Mouse (Mus musculus) olfactory bulb, adult 2 months (tissue): ENCODE data around the gene Bex6. TPM values are rescaled to one million over a fixed set of nuclear protein-coding genes. Genes with fewer than 3 reads are reported as not detected.

ENCODE experiments used
- H3K27ac ChIP-seq: fragments of 200-500 bp; 2 replicates; pipeline ENCODE4 v1.5.1; 2012; ENCODE audit warnings: low read depth, low read length; ENCODE audit not compliant: insufficient read depth
- H3K4me1 ChIP-seq: fragments of 200-500 bp; 2 replicates; pipeline ENCODE4 v1.6.1; 2012; ENCODE audit warnings: low read length; ENCODE audit not compliant: control insufficient read depth, insufficient read depth
- H3K4me3 ChIP-seq: fragments of 200-500 bp; 2 replicates; pipeline ENCODE4 v1.5.1; 2012; ENCODE audit warnings: mild to moderate bottlenecking, low read depth, low read length, moderate library complexity; ENCODE audit not compliant: insufficient read depth
- CTCF ChIP-seq: fragments of 200-500 bp; IDR thresholded peaks from 2 replicates; pipeline ENCODE4 v1.5.1; 2012; ENCODE audit warnings: low read depth, mild to moderate bottlenecking, low read length, moderate library complexity; ENCODE audit not compliant: insufficient read depth
- POLR2A ChIP-seq: fragments of 200-500 bp; IDR thresholded peaks from 2 replicates; pipeline ENCODE4 v1.6.1; 2012; ENCODE audit warnings: mild to moderate bottlenecking, low read depth, low read length, moderate library complexity; ENCODE audit not compliant: insufficient read depth
- WGBS: fragments of 180-500 bp; shearing (Covaris S2); methylation state at CpG from one replicate; pipeline ENCODE4 v1.1.7; 2018; 5-methylcytosine and 5-hydroxymethylcytosine counted together
- polyA plus RNA-seq: library from polyadenylated mRNA; stranded (reverse); fragments of >200 nt; gene quantifications from 2 replicates; pipeline ENCODE4 v1.2.4, GENCODE M21; 2012; ENCODE audit warnings: low replicate concordance; ENCODE audit not compliant: missing spikeins, insufficient read depth, insufficient read length

The Bex6 gene
- polyA plus RNA-seq, 1 experiment, result not detected

DNA sequence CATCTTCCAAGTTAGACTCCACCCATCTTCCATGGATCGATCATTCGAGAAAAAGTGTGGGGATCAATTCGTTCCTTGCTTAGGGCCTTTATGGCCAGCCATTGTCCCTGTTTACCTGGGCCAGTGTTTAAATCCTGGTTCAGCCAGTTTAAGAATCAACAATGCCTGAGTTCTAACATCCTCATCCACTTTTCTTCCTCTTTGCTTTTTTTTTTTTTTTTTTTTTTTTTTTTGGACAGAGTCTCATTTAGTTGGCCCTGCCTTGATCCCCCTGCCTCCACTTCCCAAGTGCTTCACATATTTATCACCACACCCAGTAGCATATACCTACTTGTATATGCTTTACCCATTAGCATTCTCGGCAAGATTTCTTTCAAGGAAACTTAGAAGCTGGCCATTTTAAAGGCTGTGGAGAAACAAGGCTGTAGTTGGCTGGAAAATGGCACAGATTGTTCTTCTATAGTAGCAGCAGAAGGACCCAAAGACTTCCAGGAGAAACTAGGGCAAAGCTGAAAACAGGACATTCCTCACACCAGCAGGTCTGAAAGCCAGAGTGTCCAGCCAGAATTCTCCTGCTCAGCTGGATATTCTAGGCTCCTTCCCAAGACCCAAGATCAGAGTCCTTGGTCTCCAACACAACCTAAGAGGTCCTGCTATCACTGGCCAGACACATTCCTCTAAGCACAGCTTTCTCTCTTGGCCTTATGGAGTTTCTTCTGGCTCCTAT lies 11.6 kb upstream of the Bex6 start:
- WGBS, result 87% methylated on average over 4 of the region's 4 CpGs
- TF ChIP-seq POLR2A, result no peak
- no peak for TF ChIP-seq CTCF
- Histone ChIP-seq H3K27ac (no peak overlapping the region), H3K4me3 (no peak overlapping the region), H3K4me1 (peaks cover 14% of the 10 kb centered on the region)

DNA sequence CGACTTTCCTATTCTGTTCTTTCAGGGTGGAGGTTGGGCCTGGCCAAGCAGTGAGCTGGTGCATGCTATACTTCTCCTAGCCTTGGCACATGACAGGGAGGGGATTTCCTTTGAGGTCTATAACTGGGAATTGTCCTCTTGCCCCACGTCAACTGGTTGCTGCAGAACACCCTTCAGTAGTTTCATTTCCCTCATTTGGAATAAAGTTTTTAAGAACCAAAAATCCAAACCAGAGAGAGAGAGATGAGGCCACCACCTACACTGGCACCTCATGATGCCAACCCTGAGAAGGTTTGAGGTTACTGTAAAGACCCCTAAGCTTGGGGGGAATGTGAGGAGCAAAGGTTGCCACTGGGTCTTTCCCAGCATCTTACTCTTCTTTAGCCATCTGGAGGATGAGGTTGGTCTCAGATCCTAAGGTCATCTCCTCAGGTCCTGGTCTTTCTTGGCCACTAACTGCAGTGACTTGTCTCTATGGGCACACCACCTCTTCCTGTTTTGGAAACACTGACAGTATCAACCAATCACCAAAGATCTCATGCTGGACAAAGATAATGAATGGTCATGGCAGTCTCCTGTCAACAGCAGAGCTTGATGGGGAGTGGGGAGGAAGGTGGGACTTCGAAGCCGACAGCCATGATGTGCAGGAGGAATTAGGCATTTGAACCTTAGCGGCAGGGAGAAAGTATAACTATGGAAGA lies 8.4 kb upstream of the Bex6 start:
- no peaks in the 10 kb centered on the region for H3K4me1 ChIP-seq
- 93% methylated on average over 5 of the region's 5 CpGs for WGBS
- TF ChIP-seq CTCF, result no peak
- TF ChIP-seq POLR2A, result no peak
- H3K27ac ChIP-seq, result no peak overlapping the region
- H3K4me3 ChIP-seq, result no peak overlapping the region

DNA sequence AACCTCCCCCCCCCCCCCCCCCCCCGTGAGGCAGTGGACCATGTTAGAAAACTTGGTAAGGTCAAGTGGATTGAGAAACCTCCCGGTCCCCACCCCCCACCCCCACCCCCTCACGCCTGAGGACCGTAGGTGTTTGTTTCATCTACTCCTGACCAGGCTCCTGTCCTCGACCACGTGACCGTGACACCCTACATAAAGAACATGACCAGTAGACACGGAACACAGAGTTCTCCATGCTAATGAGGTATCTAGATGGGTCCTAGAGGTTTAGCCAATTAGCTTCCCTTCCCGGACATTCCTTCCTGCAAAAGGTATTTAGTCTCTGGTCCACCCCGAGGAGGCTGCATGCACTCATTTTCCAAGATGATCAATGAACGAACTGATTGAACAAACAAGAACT lies 6.2 kb upstream of the Bex6 start:
- WGBS, result 73% methylated on average over 11 of the region's 11 CpGs
- TF ChIP-seq CTCF (no peak), POLR2A (no peak)
- Histone ChIP-seq H3K4me1 (no peaks in the 10 kb centered on the region), H3K27ac (no peak overlapping the region), H3K4me3 (no peak overlapping the region)

DNA sequence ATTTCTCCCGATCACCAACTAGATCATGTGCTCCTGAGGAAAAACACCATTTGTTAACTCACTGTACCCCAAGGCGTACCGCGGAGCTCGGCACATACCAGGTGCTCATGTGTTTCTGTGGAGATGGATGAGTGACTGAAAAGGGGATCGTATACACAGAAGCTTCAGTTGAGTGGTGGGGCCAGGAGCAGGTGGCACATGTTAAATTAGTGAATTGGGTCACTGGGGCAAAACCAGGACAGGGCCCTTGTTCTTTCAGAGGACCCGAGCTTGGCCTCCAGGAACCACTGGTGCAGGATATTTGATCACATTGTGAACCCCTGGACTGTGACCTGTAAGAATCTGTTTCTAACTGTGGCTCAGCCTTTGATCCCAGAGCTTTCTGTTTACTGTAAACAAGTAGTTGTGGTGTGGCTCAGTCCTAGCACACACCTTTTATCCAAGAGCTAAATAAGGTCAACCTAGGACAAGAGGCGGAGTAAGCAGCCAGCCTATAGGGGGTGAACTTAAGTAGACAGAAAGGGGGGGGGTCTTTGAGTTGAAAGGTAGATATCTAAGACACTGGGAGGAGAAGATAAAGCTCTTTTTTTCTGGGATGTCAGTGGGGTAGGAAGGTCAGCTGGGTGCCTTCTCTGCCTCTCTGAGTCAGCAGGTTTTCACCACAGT lies 5.2 kb upstream of the Bex6 start:
- 91% methylated on average over 8 of the region's 8 CpGs for WGBS
- no peak overlapping the region for H3K4me3 ChIP-seq
- TF ChIP-seq POLR2A (no peak), CTCF (no peak)
- no peak overlapping the region for H3K27ac ChIP-seq
- no peaks in the 10 kb centered on the region for H3K4me1 ChIP-seq

DNA sequence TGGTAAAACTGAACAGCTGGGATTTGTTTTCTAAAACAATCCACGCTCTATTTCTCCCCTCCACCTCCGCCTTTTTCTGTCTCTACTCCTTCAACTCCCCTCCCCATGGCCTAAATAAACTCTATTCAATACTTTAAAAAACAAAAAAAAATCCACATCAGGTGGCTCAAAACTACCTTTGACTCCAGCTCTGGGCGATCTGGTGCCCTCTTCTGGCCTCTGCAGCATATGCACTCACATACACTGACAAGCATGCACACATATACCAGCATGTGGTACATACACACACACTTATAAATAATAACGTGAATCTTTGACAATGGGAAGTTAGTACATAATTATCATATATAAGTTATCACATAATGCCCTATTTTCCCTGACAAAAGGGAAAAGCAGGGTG lies 4.6 kb upstream of the Bex6 start:
- Histone ChIP-seq H3K4me1 (no peaks in the 10 kb centered on the region), H3K4me3 (no peak overlapping the region), H3K27ac (no peak overlapping the region)
- TF ChIP-seq POLR2A, result no peak
- TF ChIP-seq CTCF, result no peak
- WGBS, result 90% methylated on average over 4 of the region's 4 CpGs

DNA sequence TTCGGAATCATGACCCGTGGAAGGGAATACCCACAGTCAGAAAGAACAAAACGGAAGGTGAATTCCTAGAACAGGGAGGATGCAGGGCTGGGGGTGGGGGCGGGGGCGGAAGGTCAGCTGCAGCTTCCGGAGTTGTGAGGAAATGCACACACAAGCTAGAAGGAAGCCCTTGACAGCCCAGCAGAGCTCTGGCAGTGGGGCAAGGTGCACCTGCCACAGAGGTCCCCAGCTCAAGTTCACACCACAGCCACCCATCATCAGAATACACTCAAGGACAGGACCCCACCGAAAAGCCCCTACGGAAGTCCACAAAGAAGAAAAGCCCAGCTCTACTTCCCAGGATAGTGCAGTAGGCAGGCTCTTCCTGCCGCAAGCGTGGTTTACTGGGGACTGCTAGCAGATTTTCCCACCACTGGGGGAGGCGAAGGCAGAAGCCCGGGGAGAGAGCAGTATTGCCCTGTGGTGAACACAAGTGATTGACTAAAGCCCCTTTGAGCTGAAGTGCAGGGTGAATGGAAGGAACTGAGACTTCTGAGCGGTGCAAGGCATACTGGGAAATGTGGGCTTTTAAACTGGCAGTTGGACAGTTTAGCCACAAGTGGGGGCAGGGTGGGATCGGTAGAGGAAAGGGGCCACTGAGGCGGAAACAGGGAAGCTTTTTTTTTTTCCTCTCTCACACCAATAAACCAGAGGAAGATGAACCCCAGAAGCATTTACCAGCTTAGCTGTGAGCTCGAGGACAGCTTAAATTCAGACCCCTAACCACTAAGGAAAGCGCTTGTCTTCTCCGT lies 2.5 kb upstream of the Bex6 start:
- WGBS, result 42% methylated on average over 18 of the region's 18 CpGs
- H3K4me3 ChIP-seq, result no peak overlapping the region
- no peaks in the 10 kb centered on the region for H3K4me1 ChIP-seq
- TF ChIP-seq CTCF (no peak), POLR2A (no peak)
- H3K27ac ChIP-seq, result no peak overlapping the region; the same call in 1 of the 2 replicates

DNA sequence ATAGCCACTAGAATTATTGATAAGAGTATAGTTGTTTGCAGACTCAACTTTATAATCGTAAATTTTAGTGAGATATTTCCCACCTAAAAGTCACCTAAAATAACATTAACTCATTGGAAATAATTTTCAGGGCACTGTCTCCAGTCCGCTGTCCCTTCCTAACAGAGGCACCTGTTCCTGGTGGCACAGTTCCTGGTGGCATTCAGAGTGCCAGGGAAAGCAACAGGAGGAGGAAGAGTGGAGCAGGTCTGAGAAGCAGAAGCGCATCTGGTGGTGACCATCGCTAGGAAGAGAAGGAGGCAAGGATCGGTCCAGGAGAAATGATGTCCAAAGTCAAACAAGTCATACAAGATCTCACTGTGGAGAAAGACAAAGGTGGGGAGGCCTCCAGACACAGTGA lies 6.4 kb downstream of the Bex6 start:
- no peak for TF ChIP-seq CTCF
- TF ChIP-seq POLR2A, result no peak
- H3K4me3 ChIP-seq, result no peak overlapping the region
- H3K4me1 ChIP-seq, result peaks cover 4% of the 10 kb centered on the region; the same call in 1 of the 2 replicates
- 93% methylated on average over 5 of the region's 5 CpGs for WGBS
- no peak overlapping the region for H3K27ac ChIP-seq

DNA sequence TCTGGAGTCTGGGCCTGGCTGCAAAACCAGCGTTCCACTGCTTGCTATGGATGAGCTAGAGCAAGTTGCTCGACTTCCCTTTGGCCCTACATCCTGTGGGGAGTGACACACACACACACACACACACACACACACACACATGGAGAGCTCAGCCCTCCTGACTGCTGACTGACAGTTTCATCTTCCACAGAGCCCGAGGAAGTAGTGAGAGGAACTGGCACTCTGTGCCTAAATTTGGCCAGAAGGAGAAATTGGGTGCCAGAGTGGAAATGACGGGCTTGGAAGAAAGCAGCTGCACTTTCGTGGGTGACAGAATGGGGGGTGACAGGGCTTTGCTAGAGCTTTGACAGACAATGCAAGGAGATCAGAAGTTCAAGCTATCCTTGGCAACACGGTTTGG lies 9.5 kb downstream of the Bex6 start:
- TF ChIP-seq CTCF, result no peak
- TF ChIP-seq POLR2A, result no peak
- Histone ChIP-seq H3K27ac (no peak overlapping the region), H3K4me3 (no peak overlapping the region), H3K4me1 (peaks cover 4% of the 10 kb centered on the region; the same call in 1 of the 2 replicates)
- 26% methylated on average over 6 of the region's 6 CpGs for WGBS
